Mouse (Mus musculus): ENCODE results near the gene Smarcb1.

The Smarcb1 gene

DNA sequence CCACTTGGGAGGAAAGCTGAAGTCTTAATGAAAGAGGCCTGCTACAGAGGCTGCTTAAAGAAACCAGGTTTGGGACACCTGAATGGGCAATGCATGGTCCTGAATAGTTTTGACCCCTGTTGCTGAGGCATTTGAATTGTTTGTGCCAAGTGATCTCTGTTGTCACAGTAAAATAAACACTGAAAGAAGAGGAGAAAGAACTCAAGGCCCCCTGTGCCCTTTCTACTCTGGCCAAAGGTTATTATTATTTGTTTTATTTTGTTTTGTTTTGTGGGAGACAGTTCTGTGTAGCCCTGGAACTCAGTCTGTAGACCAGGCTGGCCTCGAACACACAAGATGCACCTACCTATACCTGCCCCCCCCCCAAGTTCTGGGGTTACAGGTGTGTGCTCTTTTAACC, 13.6 kb upstream of the Smarcb1 start:
- no peak for DNase-seq (ENCODE audit: low read depth, low spot score)

DNA sequence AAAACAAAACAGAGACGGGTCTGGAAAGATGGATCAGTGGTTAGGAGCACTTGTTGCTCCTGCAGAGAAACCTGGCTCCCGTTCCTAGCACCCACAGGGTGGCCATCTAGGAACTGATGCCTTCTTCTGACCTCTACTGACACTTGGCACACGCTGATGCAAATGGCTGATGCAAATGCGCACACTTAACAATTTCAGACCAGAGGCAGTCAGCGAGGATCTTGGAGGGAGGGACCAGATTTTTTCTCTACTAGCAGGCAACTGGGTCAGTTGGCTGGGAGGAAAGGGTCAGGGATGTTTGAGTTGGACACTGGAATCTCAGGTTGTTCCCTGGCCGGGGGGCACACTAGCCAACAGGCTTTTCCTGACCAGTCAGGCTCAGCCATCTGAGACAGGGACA, 11.5 kb upstream of the Smarcb1 start, which contains the start of gene Chchd10:
Gene Chchd10, plus strand, starts transcription at position 240 of the 400 bp plus-strand sequence.
- peak; percentile 52 for DNase-seq (ENCODE audit: low read depth, low spot score)

DNA sequence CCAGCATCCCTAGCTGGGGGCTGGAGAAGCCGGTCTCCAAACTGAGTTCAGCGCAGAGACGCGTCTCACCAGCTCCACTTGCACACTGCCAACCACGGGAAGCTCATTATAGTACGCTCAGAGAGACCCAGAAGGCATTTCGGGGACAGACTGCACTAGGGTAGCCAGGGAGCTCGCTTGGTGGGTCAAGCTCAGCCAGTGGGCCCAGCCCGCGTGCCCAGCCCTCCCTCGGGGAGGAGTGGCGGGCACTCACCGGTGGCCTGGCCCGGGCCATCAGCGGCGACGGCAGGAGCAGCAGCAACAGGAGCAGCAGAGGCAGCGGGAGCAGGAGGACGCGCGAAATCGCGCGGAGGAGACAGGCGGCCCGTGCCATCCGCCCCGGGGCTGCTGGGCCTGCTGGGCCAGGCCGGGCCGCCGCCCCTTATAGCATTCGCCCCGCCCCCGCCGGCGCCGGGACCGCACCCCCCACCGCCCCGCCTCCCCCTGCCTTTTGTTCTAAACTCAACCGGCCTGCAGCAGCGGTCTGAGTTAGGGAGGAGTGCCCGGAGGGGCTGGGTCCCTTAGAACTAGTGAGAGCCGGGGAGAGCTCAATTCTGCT, 10.8 kb upstream of the Smarcb1 start:
- peak; percentile 86 for DNase-seq (ENCODE audit: low read depth, low spot score)

DNA sequence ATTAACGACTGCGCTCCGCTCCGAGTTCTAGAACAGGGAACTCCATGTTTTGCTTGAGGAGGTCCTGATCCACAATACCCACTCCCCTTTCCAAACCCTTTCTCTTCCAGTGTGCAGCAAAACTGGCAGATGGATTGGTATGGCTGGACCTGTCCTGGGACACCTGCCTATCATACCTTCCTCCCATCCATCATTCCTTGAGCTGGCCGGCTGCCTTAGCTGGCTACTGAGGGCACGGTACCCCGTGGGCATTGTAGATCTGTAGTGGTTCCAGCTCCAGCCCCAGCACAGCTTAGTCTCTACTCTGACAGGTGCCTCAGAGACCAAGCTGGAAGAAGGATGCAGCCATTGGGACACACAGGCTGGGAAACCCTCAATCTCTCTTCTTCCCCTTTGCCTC, 9.9 kb upstream of the Smarcb1 start:
- DNase-seq (ENCODE audit: low read depth, low spot score): no peak

DNA sequence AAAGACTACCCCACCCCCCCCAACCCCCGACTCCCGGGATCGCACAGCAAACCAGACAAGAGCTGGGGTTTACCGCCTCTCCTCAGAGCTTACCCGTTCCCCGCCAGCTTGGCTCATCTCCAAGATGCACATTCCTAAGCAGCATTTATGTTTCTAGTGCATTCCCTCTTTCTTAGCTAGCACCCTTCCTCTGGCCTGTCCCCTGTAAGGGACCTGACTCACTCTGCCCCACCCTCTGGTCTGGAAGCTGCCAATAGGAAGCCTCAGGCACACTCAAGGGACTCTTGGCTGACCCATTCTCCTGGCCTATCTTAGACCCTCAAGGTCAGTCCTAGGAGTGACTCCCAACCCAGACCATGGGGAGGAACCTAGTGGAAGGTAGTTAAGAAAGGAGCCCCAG, 8.9 kb upstream of the Smarcb1 start:
- no peak for DNase-seq (ENCODE audit: low read depth, low spot score)

DNA sequence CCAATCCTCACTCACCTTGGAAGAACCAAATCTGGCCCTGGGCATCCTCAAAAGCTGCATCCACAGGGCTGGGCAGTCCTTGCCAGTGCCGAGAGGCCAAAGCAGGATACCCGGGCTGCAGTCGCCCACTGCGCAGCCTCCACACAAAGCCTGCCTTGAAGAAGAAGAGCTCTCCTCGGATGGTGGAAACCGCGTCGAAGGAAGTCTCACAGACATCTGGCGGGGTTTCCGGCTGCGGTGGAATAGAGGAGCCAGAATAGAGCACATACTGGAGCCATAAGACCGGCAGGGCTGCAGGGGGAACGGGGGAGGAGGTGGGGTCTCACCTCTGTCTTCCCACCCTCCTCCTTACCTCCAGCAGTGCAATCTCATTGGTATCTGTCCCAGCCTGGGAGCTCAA, 5.0 kb upstream of the Smarcb1 start:
- DNase-seq (ENCODE audit: low read depth, low spot score): no peak

DNA sequence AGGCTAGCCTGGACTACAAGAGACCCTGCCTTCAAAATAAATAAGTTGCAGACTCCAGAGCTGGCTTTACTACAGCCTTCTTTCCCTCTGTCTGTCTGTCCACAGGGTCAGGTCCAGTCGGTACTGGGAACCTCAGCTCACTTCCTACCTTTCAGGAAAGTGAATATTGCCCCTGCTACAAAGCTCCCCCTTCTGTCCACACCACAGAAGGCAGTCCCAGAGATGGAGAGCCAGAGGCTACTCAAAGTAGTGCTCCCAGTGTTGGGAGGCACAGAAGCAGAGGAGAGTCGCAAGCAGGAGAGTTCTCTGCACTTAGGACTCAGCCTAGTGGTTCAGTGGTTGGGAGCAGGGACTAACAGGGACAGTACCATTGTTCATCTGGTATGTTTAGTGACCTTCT, 2.9 kb upstream of the Smarcb1 start:
- DNase-seq (ENCODE audit: low read depth, low spot score): no peak

DNA sequence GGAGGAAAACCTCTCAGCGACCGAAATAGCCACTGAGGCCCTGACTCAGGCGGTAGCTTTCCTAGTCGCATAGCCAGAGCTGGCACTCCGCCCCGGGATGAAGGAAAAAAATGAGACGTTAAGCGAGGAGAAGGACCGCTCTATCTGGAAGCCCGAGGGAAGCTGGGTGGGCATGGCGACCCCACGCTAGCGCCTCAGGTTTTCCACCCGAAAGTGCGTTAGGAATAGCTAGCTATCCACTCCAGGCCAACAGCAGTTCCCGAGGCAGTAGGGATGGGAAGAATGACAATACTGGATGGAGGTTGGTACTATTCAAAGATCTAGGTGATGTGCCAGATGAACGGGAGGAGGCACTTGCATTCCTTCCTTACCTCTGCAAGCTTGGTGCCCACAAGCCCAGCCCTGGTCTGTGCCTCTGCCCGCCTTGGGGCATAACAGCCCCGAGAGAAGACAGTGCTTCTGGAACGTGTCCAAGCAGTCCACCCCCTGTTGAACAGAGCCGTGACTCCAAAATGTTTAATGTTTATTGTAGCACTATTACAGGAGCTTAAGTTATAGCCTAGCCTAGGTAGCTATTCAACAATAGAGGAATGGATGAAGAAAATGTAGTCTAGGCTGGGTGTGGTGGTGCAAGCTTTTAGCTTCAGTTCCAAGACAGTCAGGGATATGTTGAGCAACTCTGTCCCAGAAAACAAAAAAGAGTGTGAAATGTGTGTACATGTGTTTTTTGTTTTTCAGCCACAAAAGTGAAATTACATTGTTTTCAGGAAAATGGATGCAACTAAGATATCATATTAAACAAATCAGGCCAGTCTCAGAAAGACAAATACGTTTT, 526 bp upstream of the Smarcb1 start:
- no peak for DNase-seq (ENCODE audit: low read depth, low spot score)

DNA sequence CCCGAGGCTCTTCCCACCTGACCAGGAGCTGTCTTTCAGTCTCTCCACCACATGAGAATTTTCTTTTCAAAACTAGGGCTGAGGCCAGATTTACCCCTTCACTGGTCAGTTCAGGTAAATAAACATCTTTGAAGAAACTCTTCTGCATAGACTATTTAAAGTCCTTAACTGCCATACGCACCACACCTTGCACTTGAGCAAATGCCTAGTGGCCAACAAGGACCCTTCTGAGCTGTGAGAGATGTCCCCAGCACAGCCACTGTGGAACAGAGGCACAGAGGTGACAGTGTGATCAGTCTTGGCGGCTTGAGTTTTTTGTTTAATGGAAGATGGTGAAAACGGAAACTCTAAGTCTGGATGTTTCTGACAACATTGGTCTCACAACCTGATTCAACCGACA, 2.4 kb downstream of the Smarcb1 start:
- no peak for DNase-seq (ENCODE audit: low read depth, low spot score)

DNA sequence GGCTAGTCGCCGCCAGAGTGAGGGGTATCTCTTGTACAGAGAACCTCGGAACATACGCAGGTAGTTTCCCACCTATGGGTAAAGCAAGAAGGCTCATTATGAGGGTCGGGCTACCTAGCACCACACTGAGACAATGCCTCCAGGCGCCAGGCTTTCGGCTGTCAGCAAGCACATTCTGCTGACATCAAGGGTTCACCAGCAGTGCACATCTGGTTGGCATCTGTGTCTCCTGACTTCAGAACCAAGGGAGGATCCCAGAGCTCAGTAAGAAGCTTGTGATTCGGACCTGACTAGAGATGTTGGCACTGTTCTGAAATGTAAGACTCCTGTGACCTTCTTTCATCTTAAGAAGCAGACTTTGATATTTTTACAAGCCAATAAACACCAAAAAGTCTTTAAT, 4.6 kb downstream of the Smarcb1 start:
- DNase-seq (ENCODE audit: low read depth, low spot score): no peak

DNA sequence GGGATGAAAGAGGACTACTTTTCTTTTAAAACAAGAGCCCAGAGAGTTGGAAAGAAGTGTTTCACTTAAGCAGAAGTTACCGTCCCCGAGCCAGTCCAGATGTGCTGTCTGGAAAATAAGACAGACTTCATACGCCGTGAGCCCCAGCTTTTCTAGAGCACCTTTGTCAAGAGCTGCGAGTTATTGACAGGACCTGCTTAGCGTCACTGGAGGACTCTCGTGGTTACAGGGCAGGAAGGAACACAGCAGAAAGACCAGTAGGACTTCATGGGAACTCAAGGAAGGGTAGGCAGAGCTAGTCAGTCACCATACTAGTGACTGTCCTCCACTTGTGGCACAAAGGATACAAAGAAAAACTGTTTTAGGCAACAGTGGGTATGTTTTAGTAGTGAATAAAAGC, 5.9 kb downstream of the Smarcb1 start:
- DNase-seq (ENCODE audit: low read depth, low spot score): no peak

DNA sequence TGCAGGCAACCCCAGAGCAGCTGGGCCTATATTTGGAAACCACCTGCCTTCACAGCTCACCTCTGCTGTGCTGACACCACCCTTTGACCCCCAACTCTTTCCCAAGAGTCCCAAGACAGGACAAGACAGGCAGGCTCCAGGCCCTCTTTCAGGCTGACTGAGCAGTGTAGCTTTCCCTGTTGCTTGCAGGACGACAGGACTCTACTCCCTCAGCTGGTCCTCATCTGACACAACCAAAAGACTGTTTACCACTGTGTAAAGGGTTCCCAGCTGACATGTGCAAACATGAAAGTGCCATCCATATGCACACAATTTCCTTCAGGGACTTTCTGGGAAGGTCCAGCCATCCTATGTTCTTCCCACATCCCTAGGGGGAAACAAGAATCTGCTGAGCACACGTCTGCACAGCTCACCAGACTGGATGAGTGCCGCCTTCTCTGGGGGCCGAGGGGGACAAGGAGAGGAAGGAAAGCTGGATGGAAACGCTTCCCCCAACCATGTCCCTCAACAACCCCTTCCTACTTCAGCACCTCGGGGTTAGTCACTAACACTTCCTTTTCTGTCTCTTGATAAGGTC, 8.3 kb downstream of the Smarcb1 start:
- DNase-seq (ENCODE audit: low read depth, low spot score): no peak

DNA sequence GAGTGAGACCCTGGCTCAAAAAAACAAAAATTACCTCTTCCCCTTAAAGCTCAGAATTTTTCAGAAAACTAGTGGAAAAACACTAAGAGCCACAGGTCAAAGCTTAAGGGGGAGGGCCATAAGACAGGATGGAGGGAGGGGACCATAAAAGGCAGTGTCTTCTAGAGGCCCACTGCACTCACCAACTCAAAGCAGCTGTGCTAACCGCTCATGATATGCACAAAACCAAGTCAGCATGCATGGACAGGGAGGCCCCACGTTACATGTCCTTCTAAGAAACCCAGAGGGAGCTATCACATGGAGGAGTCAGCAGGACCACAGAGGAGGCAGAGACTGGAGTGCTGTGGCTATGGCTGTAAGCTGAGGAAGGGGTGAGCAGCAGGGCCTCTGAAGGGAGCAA, 10.7 kb downstream of the Smarcb1 start:
- no peak for DNase-seq (ENCODE audit: low read depth, low spot score)

DNA sequence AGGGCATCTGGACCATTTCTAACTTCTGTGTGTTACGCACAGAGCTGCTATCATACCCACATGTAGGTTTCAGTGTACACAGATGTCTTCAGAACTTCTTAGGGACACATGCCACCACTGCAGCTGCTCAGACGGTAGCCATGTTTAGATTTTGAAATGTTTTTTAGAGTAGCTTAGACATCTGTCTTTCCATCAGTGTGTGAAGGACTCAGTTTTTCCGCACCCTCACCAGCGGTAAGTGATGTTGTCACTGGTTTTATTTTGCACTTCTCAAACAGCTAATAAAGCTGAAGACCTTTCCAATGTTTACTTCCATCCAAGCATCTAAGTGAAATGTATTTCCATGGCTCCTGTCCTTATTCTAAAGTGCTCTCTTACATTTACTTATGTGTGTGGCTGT, 14.5 kb downstream of the Smarcb1 start:
- DNase-seq (ENCODE audit: low read depth, low spot score): no peak

DNA sequence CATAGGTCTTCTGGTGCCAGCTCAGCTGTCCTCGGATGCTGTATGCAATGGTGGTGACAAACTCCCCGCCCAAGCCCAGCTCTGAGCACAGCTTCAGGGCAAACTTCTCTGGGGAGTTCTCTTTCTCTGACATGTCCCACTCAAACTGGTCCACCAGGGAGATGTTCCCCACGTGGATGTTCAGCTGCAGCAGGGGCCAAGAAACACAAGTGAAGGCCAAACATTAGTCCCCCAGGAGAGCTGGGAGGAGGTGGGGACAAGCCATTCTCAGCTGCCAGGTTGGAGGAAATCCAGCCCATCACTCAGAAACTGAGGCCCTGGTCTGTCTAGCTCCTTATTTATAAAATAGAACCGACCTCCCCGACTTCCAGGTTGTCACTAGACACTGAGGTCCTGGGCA, 17.0 kb downstream of the Smarcb1 start:
- no peak for DNase-seq (ENCODE audit: low read depth, low spot score)

DNA sequence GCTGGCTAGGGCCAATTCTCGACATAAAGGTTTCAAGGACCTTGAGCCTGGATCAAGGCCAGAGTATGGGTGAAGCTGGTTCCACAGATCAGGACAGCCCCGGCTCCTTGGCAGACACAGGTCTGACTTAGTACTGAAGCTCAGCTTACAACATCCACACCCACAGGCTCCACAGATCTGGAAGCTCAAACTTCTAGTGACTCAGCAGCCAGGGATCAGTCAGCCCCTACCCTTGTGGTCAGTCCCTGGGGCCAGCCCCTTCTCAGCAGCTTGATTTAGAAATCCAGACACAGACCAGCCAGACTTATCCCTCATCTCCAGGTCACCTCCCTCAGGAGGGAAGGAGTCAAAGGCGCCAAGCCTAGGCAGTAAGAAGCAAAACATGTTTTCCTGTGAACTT, 22.6 kb downstream of the Smarcb1 start:
- no peak for DNase-seq (ENCODE audit: low read depth, low spot score)

DNA sequence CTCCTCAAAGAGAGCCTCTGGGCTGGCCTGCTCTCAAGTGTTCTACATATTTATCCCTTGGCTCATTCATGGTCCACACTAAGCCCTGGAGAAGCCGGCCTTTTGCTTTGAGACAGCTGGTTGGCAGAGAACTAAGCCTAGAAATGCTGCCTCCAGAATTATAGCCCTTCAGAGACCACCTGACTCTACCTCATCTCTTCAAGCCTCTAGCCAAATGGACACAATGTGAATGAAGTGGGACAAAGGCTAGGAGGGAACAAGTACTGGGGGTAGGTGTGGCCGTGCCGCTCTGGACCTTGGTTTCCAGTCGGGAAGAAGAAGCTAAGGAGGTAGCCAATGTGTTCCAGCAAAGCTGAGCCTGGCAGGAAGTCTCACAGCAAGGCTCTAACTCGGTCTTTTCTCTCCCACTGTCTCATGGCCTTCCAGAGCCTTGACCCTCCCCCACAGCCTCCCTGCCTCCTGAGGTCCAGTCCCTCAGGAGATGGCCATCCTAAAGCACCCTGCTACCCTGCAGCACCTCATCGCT, 23.3 kb downstream of the Smarcb1 start:
- DNase-seq (ENCODE audit: low read depth, low spot score): no peak

DNA sequence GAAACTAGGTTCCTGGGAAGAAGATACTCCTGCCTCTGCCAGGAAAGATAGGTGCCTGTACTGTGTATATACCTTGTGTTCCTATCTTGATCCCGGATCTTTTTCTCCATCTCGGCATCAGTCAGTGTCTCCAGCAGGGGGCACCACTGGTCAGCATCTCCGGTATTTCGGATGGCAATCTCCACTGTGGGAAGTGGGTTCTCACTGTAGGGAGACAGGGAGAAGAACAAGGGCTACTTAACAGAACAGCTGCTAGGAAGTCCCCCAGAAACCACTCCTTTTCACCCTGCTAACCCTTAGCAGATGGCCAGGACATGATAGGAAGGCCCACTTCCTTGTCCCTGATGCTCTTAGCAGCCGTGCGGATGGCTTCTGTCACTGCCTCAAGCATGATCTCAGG, 24.0 kb downstream of the Smarcb1 start:
- DNase-seq (ENCODE audit: low read depth, low spot score): peak; percentile 77

DNA sequence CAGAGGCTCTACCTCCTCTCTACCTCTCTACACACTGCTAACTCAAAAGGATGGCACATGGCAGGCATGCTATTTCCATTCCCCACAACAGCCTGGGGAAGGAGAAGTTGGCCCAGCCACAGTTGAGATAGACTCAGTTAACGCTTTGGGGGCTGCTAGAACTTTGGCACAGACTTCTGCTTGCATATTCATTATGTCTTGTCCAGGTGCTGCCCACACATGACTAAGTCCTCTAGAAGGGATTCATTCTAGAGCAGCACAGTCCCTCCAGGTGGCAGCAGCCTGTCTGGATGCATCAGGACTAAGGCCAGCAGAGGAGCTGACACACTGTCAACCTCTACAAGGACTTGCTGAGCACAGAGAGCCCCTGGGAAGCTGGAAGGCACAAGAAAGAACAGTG, 25.2 kb downstream of the Smarcb1 start:
- DNase-seq (ENCODE audit: low read depth, low spot score): no peak

DNA sequence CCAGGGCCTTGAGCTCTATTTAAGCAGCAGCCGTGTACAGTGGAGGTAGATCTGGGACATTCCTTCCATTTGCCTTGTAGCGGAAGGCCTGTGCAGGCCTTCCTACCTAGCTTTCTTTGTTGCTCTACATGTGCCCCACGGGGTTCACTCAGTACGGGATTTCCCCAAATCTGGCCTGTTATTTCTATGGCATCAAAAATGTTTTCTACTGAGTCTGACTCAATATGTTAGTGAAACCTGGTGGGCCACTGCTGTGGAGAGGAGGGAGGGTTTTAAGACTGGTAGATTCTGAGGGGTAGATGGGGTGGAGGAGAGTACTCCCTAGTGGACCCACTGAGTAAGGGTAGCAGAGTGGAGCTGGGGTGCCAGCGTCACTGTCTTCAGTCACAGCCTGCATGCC, 25.7 kb downstream of the Smarcb1 start:
- no peak for DNase-seq (ENCODE audit: low read depth, low spot score)

DNA sequence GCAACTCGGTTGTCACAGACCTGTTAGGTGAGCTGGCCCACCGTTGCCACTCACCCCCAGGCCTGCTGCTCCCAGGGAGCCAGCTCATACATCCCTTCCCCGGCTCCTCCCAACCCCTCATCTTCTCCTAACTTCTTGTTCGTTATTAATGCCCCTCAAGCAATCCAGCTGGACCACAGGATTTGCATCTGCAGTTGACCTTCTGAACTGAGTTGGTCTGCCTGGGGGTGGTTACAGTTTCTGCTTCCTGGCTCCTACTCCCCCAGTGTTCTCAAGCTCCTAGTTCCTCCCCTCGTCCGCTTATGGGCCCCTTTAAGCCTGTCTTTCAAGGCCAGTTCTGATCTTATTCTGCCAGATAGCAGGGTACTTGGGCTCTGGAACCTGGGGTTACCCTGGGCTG, 26.8 kb downstream of the Smarcb1 start:
- DNase-seq (ENCODE audit: low read depth, low spot score): no peak

DNA sequence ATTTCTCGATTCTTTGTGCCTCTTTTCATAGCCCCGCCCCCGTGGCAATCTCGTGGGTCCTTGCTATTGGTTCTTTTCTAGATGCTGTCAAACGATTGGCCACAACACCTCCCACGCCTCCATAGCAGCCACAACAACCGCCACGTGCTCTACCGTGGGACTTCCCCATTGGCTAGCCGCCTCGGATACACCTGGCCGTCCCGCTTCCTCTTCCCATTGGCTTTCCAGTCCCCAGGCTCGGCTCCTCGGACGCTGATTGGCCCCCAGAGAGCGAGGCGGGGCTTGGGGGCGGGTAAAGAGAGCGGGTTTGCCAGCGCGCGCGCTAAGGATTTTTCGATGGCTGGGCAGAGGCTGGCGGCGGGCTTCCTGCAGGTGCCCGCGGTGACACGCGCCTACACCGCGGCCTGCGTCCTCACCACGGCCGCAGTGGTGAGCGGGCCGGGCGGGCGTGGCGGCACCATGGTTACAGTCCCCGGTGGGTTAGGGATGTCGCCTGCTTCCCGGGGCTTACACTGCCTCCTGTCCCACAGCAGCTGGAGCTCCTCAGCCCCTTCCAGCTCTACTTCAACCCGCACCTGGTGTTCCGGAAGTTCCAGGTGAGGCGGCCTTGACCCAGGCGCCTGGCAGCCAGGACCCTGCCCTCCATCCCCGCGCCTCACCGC, 28.2 kb downstream of the Smarcb1 start, which contains the start of gene Derl3:
Gene Derl3, plus strand, starts transcription at position 325 of the 662 bp plus-strand sequence.
- peak; percentile 100 for DNase-seq (ENCODE audit: low read depth, low spot score)

All from R1 (cell line).